Mouse (Mus musculus): ENCODE results near the gene H60b.
"Not testable (repeated sequence)": the region's sequence is repeated elsewhere in the genome, so short reads cannot be mapped to it uniquely, and the experiment has no call there.

The H60b gene

DNA sequence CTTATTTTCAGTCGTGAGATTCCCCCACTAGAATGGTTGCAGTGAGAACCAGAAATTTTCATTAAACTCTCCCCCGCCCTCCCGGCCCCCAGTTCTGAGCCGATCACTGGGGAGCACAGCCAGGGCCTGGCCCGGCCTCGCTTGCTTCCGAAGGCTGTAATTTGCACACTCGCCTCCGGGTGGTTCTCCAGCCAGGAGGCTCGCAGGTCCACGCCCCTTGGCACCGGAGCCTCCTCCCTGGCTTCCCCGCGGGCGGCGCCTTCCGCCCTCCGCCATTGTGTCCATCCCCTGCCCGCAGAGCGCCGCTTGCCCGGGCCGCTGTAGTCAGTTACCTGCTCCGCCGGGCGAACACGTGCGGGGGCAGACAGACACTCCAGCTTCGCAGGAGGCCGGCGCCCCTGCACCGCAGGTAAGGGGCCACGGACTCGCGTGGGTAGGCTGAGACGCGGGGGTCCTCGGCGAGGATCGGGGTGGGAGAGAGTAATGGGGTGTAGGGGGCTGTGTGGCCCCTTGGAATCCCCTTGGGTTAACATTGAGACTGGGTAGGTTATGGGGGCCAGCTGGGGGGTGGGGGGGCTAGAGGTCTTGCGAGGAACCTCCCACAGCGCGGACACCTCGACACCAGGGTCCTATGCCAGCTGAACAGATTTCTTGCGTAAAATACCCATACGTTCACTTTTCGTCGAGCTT lies at the start of gene H60b, which contains the start of gene Raet1e:
Gene H60b (plus strand): TSS at position 277 of the 690 bp plus-strand sequence.
Gene Raet1e (plus strand): TSS at position 260 of the 690 bp plus-strand sequence.
- peak; percentile 82 for DNase-seq

DNA sequence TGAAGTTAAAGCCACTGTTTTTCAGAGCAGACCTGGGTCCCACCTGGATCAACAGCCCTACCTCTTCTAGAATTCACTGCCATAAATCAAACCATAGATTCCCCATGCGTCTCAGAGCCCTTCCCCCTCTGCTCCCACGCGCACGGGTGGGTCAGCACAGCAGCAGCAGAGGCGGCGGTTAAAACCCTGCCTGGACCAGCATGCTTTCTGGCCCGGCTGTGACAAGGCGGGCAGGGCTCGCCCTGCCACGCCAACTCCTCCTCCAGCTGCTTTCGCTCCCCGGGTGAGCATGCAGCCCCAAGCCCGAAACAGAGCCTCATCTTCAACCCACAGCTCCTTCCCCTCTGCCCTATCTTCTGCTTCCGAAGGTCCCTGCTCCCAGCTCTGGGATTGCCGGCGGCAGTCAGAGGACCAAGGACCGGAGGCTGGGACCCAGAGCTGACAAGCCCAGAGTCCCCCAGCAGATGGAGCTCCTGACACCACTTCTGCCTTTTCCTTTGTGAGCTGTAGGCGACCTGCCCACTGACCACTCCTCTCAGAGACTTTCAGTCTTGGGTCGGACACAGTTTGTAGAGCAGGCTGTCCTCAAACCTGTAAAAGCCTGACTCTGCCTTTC lies 17.6 kb upstream of the H60b start:
- DNase-seq: peak; percentile 88

DNA sequence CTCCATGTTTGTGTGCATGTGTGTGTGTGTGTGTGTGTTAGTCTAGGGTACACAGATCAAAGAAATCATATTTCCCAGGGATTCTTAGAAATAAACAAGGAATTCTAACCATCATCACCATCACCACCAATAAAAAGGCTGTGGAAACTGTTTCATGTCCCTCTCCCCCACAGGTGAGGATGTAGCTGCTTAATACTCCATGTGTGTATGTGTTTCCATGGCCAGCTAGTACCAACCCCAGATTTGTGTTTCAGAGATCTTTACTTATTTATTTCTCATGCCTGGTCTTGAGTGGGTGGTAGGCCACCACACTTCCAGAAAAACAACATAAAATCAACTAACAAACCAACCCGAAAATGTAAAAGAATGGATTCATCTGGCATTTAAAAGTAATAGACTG lies 16.2 kb upstream of the H60b start:
- DNase-seq: peak; percentile 45

DNA sequence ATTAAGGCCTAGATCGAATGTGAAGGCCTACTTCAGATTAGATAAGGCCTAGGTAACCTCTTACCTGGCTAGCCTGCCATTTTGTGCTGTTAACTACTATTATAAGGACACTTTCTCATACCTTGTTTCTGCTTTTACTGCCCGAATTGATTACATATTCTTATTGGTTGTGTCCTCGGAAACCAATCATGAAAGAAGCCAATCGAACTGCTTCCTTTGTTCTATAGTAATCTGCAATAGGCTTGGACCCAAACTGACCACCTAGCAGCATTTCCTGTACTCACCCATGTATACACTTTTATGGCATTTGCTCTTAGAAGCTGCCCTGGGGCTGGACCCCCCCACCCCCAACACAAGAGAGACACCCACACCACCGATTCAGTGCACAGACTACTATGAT lies 15.5 kb upstream of the H60b start:
- DNase-seq: no peak

DNA sequence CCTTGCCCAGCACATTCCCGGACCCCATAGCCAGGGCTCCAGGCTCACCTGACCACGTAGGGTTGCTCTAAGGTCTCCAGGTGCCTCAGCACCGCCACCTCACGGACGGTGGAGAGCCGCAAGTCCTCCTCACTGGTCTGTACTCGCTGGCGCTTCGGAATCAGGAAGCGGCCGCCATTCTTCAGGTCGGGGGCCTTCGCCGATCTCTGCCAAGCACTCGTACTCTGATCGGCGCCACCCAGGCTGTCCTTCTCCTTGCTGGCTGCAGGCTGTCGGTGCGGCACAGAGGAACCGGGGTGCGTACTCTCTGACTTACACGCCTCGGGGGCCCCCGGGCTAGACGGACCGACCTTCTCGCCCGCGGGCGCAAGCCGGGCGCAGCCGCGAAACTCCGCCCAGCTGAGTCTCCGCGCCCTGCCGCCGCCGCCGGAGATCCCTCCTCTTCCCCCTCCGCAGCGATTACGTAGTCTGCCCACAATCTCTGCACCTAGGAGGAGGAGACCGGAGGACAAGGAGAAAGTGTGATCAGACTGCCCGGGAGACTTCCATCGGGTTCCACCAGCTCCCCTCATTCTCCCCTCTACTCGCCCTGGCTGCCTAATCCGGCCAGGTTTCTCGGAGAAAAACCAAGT lies 9.8 kb upstream of the H60b start:
- DNase-seq: peak; percentile 87

DNA sequence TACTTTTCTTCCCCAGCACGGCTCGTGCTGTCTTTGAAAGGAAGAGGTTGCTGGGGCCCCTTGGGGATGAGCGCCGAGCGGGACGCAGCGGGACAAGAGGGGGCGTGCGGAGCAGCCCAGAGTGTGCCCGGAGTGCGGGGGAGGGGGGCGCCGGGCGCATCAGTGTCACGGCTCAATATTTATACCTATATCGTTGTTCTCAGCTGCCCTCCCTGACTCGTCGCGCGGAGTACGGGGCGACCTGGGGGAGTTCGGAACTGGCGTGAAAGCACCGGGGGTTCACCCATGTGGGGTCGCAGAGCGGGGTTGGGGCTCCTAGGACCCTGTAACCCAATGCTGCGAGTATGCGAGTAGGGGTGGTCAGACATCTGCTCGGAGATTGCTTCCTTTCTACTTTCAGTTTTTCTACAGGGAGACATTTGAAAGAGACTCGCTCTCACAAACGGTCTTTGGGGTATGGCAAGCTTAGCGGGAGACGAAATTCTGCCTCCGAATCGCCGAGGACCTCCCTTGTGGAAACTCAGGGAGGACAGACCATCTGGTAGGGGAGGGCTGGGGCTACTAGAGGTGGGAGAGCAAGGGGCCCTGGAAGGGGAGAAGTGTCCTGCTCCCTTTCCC lies 9.2 kb upstream of the H60b start, which contains the start of gene E030030I06Rik:
Gene E030030I06Rik (minus strand): TSS at position 198 of the 618 bp plus-strand sequence.
- no peak for DNase-seq

DNA sequence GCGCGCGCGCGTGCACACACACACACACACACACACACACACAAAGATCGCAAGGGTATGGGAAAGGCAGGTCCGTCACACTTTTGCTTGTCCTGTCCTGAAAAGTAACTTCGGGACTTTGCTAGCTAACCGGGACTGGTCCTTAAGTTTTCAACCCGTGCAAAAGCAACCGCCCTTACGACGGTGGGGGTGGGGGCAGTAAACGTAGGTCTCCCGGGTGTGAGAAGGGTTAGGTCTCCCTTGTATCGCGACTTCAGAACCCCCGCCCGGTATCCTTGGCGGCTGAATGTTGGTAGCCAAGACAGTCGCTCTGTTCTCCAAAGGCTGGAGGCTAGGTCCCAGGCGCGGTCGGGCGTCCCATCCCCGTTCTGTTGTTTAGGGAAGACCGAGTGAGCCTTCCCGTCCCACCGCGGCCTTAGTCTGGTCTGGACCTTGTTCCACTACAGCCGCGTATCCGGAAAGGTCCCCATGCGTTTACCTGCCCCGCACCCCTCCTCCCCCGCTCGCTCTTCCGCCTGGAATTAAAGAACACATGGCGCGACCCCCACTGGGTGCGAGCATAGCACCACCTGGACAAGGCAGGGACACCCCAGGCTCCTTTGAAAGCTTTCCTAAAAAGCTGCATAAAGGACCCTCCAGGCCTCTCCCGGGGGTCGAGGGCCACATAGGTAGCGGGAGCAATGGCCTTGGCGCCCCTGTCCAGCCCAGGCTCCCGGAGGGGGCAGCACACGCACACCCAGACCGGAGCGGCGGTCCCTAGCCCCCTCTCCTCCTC lies 8.5 kb upstream of the H60b start:
- DNase-seq: no peak

DNA sequence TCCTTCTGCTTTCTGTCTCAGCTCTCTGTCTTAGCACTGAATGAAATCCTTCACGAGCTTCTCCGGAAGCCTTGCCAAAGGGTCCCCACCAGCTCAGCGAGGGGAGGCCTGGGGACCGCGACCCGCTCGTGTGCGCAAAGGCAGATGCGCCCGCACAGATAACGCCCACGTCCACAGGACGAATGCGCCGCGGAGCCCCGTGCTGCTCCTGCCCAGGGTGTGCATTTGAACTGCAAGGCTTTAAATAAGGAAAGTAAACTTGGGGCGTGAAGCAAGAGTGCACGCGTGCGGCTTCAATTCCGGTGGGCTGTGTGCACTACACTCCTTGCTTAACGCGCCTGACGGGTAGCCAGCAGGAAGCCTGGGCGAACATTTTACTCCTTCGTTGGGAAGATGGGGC lies 7.8 kb upstream of the H60b start:
- DNase-seq: no peak

DNA sequence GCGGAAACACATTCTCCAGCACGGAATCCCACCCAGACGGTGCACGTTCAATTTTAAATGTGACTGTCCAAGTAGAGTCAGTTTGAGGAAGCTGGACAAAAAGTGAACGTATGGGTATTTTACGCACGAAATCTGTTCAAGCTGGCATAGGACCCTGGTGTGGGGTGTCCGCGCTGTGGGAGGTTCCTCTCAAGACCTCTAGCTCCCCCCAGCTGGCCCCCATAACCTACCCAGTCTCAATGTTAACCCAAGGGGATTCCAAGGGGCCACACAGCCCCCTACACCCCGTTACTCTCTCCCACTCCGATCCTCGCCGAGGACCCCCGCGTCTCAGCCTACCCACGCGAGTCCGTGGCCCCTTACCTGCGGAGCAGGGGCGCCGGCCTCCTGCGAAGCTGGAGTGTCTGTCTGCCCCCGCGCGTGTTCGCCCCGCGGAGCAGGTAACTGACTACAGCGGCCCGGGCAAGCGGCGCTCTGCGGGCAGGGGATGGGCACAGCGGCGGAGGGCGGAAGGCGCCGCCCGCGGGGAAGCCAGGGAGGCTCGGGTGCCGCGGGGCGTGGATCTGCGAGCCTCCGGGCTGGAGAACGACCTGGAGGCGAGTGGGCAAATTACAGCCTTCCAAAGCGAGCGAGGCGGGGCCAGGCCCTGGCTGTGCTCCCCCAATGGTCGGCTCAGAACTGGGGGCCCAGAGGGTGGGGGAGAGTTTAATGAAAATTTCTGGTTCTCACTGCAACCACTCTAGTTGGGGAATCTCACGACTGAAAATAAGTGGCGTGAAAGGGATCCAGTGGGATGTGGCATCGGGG lies 7.1 kb upstream of the H60b start:
- DNase-seq: not testable (repeated sequence)

DNA sequence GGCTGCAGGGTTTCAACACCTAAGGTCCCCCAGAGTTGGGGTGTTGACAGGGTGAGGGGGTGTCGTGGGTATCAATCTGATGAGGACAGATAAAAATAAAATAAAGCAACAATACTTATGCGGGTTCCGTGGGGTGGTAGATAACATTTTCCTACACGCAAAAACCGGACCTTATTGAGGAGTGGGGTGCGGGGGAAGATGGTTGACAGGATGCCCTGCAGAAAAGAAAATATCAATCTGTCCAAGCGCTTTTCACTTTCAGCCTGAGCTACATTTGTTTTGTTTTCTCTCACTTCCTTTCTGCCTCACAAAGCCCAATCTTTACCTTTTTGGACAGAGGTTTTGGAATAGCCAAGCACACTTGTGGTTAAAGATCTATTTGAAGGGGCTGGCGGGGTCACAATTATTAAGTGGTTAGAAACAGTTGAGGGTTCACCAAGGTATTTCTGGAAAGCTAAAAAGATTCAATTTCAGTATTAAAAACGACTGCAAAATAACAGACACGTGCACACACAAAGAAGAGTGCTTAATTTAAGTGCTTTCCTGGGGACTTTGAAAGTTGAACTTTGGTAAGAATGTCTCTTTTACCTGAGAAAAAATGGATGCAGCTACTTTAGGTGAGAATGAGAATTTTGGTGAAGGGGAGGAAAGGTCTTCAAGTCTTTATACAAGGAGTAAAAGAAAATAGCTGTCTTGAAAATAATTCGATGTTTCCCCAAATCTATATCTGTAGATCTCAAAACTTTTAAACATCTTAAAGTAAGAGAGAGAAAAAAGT lies 6.3 kb upstream of the H60b start:
- DNase-seq: not testable (repeated sequence)

DNA sequence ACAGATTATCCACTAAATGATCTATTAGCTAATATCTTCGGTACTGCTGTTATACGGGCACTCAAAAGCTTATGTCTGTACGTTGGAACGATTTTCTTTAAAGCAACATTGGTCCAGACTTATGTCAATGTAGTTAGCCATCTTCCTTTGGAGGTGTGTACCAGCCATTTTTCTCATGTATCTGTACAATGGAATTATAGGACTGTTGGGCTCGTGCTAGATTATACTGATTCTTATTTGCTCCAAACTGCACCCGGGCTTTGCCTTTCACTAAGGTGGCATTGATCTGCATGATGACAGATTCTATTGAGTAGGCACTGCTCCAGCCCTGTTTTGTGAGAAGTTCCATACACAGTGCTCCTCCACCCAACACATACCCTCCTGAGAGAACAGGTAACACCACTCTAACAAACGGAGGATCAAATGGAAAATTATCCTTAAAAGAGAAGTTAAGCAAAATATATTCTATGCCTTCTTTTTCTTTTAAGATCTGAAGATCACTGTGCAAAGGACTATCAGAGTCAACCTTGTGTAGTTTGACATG lies 5.2 kb upstream of the H60b start:
- DNase-seq: not testable (repeated sequence)

DNA sequence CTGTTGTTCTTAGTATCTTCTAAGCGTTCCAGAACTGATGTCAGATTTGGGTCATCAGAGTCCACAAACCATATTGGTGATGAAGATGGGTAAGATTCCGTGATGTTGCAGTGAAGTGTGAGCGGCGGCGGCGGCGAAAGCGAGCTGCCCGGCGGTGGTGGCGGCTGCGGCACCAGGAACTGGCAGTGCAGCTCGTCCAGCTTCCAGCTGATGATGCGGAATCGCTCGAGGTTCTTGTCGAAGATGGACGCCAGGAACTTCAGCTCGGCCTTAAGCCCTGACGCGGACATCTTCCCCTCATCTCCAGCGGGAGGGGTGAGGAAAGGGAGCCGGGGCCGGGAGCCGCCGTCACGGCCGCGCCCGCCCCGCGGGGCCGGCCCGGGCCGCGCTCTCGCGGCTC lies 4.3 kb upstream of the H60b start:
- not testable (repeated sequence) for DNase-seq

DNA sequence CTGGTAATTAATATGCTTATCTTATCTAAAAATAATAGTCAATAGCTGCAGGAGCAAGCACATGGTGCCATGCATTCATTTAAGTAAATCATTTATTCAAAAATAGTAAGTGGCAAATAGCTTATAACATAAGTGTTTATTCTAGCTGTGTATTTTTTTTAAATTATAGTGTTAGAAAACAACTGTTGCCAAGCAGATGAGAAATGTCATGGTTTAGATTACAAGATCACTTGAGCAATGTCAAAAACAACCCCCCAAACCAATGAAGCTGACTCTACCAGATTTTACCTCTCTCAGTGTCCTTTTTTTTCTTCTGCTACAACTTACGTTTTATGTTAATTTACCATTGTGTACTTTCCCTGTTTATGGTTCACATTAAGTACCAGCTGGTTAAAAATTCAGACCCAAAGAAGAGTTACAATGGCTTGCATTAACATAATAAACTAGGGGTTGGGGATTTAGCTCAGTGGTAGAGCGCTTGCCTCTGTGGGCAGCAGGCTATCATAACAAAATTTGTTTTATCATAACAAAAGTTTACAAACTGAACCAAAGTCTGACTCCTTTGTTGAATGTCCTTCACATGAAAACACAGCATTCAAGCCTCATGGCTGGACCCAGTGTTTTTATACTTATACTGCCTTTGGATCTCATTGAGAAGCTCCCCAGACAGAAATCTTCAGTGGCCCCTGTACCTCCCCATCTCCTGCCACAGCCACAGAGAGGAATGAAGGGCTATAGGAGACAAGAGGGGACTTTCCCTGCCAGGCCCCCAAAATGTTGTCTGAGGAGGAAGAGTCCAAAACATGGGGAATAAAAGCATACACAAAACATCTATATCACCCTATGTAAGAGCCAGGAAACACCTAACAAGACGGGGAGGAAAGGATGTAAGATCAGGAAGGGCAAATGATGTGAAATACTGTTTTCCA lies 3.3 kb upstream of the H60b start:
- no peak for DNase-seq

DNA sequence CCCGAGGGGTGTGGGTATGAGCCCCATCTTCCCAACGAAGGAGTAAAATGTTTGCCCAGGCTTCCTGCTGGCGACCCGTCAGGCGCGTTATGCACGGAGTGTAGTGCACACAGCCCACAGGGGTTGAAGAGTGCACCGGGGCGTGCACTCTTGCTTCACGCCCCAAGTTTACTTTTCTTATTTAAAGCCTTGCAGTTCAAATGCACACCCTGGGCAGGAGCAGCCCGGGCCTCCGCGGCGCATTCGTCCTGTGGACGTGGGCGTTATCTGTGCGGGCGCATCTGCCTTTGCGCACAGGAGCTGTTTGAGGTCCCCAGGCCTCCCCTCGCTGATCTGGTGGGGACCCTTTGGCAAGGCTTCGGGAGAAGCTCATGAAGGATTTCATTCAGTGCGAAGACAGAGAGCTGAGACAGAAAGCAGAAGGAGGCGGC lies 760 bp downstream of the H60b start:
- DNase-seq: no peak

DNA sequence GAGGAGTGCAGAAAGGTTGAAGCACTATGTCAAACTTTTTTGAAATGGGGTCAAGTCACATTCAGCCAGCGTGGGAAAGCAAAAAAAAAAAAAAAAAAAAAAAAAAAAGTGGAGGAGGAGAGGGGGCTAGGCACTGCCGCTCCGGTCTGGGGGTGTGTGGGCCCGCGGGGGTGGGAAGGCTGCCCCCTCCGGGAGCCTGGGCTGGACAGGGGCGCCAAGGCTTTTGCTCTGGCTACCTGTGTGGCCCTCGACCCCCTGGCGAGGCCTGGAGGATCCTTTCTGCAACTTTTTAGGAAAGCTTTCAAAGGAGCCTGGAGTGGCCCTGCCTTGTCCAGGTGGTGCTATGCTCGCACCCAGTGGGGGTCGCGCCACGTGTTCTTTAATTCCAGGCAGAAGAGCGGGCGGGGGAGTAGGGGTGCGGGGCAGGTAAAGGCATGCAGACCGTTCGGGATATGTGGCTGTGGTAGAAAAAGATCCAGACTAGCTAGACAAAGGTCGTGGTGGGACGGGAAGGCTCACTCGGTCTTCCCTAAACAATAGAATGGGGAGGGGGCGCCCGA lies 1.3 kb downstream of the H60b start:
- DNase-seq: no peak

DNA sequence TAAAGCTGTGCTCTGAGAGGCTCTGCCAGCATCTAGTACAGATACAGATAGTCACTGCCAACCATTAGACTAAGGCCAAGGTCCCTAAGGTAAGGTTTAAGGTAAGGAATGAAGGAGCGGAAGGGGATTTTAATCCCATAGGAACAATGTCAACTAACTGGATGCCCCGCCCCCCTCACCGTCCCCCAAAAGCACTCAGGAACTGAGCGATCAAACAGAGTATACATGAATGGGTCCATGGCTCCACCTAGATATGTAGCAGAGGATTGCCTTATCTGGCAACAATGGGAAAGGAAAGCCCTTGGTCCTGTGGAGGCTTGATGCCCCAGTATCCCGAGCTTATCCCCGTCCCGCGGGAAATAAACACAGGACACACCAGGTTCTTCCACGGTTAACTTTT lies 4.9 kb downstream of the H60b start:
- not testable (repeated sequence) for DNase-seq

DNA sequence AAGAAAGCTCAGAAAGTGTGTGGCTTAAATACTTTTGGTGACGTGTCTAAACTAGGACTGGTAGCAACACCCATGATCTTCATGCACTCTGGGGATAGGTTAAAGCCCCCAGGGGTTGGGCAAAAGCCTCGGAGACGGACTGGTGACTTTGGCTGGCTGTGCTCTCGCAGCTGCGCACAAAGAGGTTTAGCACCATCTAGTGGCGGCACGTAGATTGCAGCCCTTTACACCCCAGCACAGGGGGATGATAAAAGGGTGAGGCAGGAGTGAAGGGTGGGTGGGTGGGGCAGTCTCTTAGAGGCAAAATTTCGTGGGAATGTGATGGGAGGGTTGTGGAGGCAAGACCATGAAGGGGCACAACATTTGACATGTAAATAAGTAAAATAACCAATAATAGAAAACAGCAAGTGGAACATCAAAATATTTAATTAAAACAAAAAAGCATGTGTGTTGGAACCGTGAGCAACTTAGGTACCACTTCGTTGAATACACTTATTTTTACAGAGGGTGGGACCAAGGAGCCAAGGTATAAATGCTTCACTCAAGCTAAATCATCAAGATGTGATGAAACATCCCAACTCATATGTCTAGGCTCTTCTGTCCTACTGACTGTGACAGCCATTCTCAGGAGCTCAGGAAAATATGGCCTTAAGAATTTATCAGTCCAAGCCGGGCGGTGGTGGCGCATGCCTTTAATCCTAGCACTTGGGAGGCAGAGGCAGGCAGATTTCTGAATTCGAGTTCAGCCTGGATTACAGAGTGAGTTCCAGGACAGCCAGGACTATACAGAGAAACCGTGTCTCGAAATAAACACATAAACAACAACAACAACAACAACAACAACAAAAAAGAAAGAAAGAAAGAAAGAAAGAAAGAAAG lies 5.6 kb downstream of the H60b start:
- peak; percentile 77 for DNase-seq

Measured in kidney, postnatal 14 days (tissue).